Mouse (Mus musculus): Measurements from ENCODE around the gene Rbp2. TPM values are rescaled to one million over a fixed set of nuclear protein-coding genes. Genes with fewer than 3 reads are reported as not detected.
A peak's percentile ranks its signal among the peaks of the same experiment; 100 is the strongest.

Rbp2 gene
- polyA plus RNA-seq, 1 experiment from 2014 or later = 1.3 TPM

- Histone ChIP-seq H3K4me3 (ENCODE audit: low read length) (no peak overlapping the region), H3K9ac (ENCODE audit: low read length) (no peak overlapping the region), H3K27me3 (ENCODE audit: control insufficient read depth, insufficient read depth, low read length) (no peaks in the 10 kb centered on the region), H3K36me3 (ENCODE audit: control insufficient read depth, insufficient read depth) (no peaks in the 10 kb centered on the region), H3K4me2 (ENCODE audit: low read depth, low read length) (no peak overlapping the region), H3K9me3 (replicated peaks; ENCODE audit: control insufficient read depth, low read length) (no peaks in the 10 kb centered on the region), H3K4me1 (ENCODE audit: control insufficient read depth, insufficient read depth, low read length) (peaks cover 3% of the 10 kb centered on the region), H3K27ac (ENCODE audit: low read length) (no peak overlapping the region)
- no peak for ATAC-seq (replicated peaks; ENCODE audit: extremely low read depth, insufficient read depth, low FRiP score)
- WGBS = 75% methylated on average over 7 of the region's 7 CpGs
Measured at GRCm38 (mm10) chr9:98485020-98485419, 895 bp upstream of the Rbp2 start.

GRCm38 (mm10) chr9:98487273-98487672, 1.4 kb downstream of the Rbp2 start:
- no peak overlapping the region for H3K4me3 ChIP-seq (ENCODE audit: low read length)
- no peaks in the 10 kb centered on the region for H3K36me3 ChIP-seq (ENCODE audit: control insufficient read depth, insufficient read depth)
- 32% methylated on average over 6 of the region's 6 CpGs for WGBS
- ATAC-seq (replicated peaks; ENCODE audit: extremely low read depth, insufficient read depth, low FRiP score) = no peak
- no peaks in the 10 kb centered on the region for H3K9me3 ChIP-seq (replicated peaks; ENCODE audit: control insufficient read depth, low read length)
- no peak overlapping the region for H3K4me2 ChIP-seq (ENCODE audit: low read depth, low read length)
- H3K27ac ChIP-seq (ENCODE audit: low read length) = no peak overlapping the region
- H3K9ac ChIP-seq (ENCODE audit: low read length) = no peak overlapping the region
- H3K27me3 ChIP-seq (ENCODE audit: control insufficient read depth, insufficient read depth, low read length) = no peaks in the 10 kb centered on the region
- peaks cover 5% of the 10 kb centered on the region for H3K4me1 ChIP-seq (ENCODE audit: control insufficient read depth, insufficient read depth, low read length)

- WGBS = 67% methylated on average over 4 of the region's 4 CpGs
- no peaks in the 10 kb centered on the region for H3K9me3 ChIP-seq (replicated peaks; ENCODE audit: control insufficient read depth, low read length)
- no peaks in the 10 kb centered on the region for H3K27me3 ChIP-seq (ENCODE audit: control insufficient read depth, insufficient read depth, low read length)
- no peak for ATAC-seq (replicated peaks; ENCODE audit: extremely low read depth, insufficient read depth, low FRiP score)
- H3K4me1 ChIP-seq (ENCODE audit: control insufficient read depth, insufficient read depth, low read length) = peaks cover 5% of the 10 kb centered on the region
- H3K36me3 ChIP-seq (ENCODE audit: control insufficient read depth, insufficient read depth) = no peaks in the 10 kb centered on the region
- no peak overlapping the region for H3K9ac ChIP-seq (ENCODE audit: low read length)
- no peak overlapping the region for H3K4me3 ChIP-seq (ENCODE audit: low read length)
- H3K27ac ChIP-seq (ENCODE audit: low read length) = no peak overlapping the region
- no peak overlapping the region for H3K4me2 ChIP-seq (ENCODE audit: low read depth, low read length)
Measured at GRCm38 (mm10) chr9:98489532-98489931, 3.6 kb downstream of the Rbp2 start.

- Histone ChIP-seq H3K36me3 (ENCODE audit: control insufficient read depth, insufficient read depth) (no peaks in the 10 kb centered on the region), H3K27me3 (ENCODE audit: control insufficient read depth, insufficient read depth, low read length) (no peaks in the 10 kb centered on the region), H3K9ac (ENCODE audit: low read length) (no peak overlapping the region), H3K4me2 (ENCODE audit: low read depth, low read length) (no peak overlapping the region), H3K9me3 (replicated peaks; ENCODE audit: control insufficient read depth, low read length) (no peaks in the 10 kb centered on the region), H3K4me1 (ENCODE audit: control insufficient read depth, insufficient read depth, low read length) (peaks cover 5% of the 10 kb centered on the region), H3K4me3 (ENCODE audit: low read length) (no peak overlapping the region), H3K27ac (ENCODE audit: low read length) (no peak overlapping the region)
- WGBS = 44% methylated on average over 4 of the region's 4 CpGs
- 0 out of 2 replicates have a peak, but pooled peaks have one; percentile 29 for ATAC-seq (replicated peaks; ENCODE audit: extremely low read depth, insufficient read depth, low FRiP score)
Measured at GRCm38 (mm10) chr9:98490128-98490527, 4.2 kb downstream of the Rbp2 start.

- Histone ChIP-seq H3K4me1 (ENCODE audit: control insufficient read depth, insufficient read depth, low read length) (peaks cover 5% of the 10 kb centered on the region), H3K9me3 (replicated peaks; ENCODE audit: control insufficient read depth, low read length) (no peaks in the 10 kb centered on the region), H3K4me2 (ENCODE audit: low read depth, low read length) (no peak overlapping the region), H3K9ac (ENCODE audit: low read length) (no peak overlapping the region), H3K36me3 (ENCODE audit: control insufficient read depth, insufficient read depth) (no peaks in the 10 kb centered on the region), H3K27me3 (ENCODE audit: control insufficient read depth, insufficient read depth, low read length) (no peaks in the 10 kb centered on the region), H3K27ac (ENCODE audit: low read length) (no peak overlapping the region), H3K4me3 (ENCODE audit: low read length) (no peak overlapping the region)
- ATAC-seq (replicated peaks; ENCODE audit: extremely low read depth, insufficient read depth, low FRiP score) = no peak
- WGBS = 79% methylated on average over 5 of the region's 5 CpGs
Measured at GRCm38 (mm10) chr9:98491071-98491470, 5.2 kb downstream of the Rbp2 start.

GRCm38 (mm10) chr9:98492212-98492611, 6.3 kb downstream of the Rbp2 start:
- no peak for ATAC-seq (replicated peaks; ENCODE audit: extremely low read depth, insufficient read depth, low FRiP score)
- Histone ChIP-seq H3K4me2 (ENCODE audit: low read depth, low read length) (no peak overlapping the region), H3K9me3 (replicated peaks; ENCODE audit: control insufficient read depth, low read length) (no peaks in the 10 kb centered on the region), H3K4me1 (ENCODE audit: control insufficient read depth, insufficient read depth, low read length) (peaks cover 5% of the 10 kb centered on the region), H3K9ac (ENCODE audit: low read length) (no peak overlapping the region), H3K27ac (ENCODE audit: low read length) (no peak overlapping the region), H3K4me3 (ENCODE audit: low read length) (no peak overlapping the region), H3K27me3 (ENCODE audit: control insufficient read depth, insufficient read depth, low read length) (no peaks in the 10 kb centered on the region), H3K36me3 (ENCODE audit: control insufficient read depth, insufficient read depth) (no peaks in the 10 kb centered on the region)
- 51% methylated on average over 5 of the region's 5 CpGs for WGBS

- Histone ChIP-seq H3K4me3 (ENCODE audit: low read length) (no peak overlapping the region), H3K4me1 (ENCODE audit: control insufficient read depth, insufficient read depth, low read length) (peaks cover 5% of the 10 kb centered on the region), H3K36me3 (ENCODE audit: control insufficient read depth, insufficient read depth) (no peaks in the 10 kb centered on the region), H3K9ac (ENCODE audit: low read length) (no peak overlapping the region), H3K27ac (ENCODE audit: low read length) (no peak overlapping the region), H3K9me3 (replicated peaks; ENCODE audit: control insufficient read depth, low read length) (no peaks in the 10 kb centered on the region), H3K4me2 (ENCODE audit: low read depth, low read length) (no peak overlapping the region), H3K27me3 (ENCODE audit: control insufficient read depth, insufficient read depth, low read length) (no peaks in the 10 kb centered on the region)
- ATAC-seq (replicated peaks; ENCODE audit: extremely low read depth, insufficient read depth, low FRiP score) = no peak
- WGBS = 37% methylated on average over 1 of the region's 1 CpGs
Measured at GRCm38 (mm10) chr9:98492821-98493220, 6.9 kb downstream of the Rbp2 start.

- Histone ChIP-seq H3K27ac (ENCODE audit: low read length) (peak overlapping the region; percentile 42; the same call in 1 of the 2 replicates), H3K27me3 (ENCODE audit: control insufficient read depth, insufficient read depth, low read length) (no peaks in the 10 kb centered on the region), H3K9ac (ENCODE audit: low read length) (no peak overlapping the region), H3K9me3 (replicated peaks; ENCODE audit: control insufficient read depth, low read length) (no peaks in the 10 kb centered on the region), H3K4me1 (ENCODE audit: control insufficient read depth, insufficient read depth, low read length) (peaks cover 5% of the 10 kb centered on the region), H3K4me2 (ENCODE audit: low read depth, low read length) (no peak overlapping the region), H3K36me3 (ENCODE audit: control insufficient read depth, insufficient read depth) (no peaks in the 10 kb centered on the region), H3K4me3 (ENCODE audit: low read length) (no peak overlapping the region)
- WGBS = 31% methylated on average over 7 of the region's 7 CpGs
- no peak for ATAC-seq (replicated peaks; ENCODE audit: extremely low read depth, insufficient read depth, low FRiP score)
Measured at GRCm38 (mm10) chr9:98497157-98497556, 11.2 kb downstream of the Rbp2 start.

- WGBS = 45% methylated on average over 6 of the region's 6 CpGs
- H3K4me3 ChIP-seq (ENCODE audit: low read length) = no peak overlapping the region
- H3K9ac ChIP-seq (ENCODE audit: low read length) = no peak overlapping the region
- H3K27me3 ChIP-seq (ENCODE audit: control insufficient read depth, insufficient read depth, low read length) = no peaks in the 10 kb centered on the region
- H3K4me2 ChIP-seq (ENCODE audit: low read depth, low read length) = no peak overlapping the region
- peaks cover 5% of the 10 kb centered on the region for H3K4me1 ChIP-seq (ENCODE audit: control insufficient read depth, insufficient read depth, low read length)
- no peaks in the 10 kb centered on the region for H3K9me3 ChIP-seq (replicated peaks; ENCODE audit: control insufficient read depth, low read length)
- H3K27ac ChIP-seq (ENCODE audit: low read length) = no peak overlapping the region
- H3K36me3 ChIP-seq (ENCODE audit: control insufficient read depth, insufficient read depth) = no peaks in the 10 kb centered on the region
- no peak for ATAC-seq (replicated peaks; ENCODE audit: extremely low read depth, insufficient read depth, low FRiP score)
Measured at GRCm38 (mm10) chr9:98497990-98498389, 12.1 kb downstream of the Rbp2 start.
